Comparison of ENCODE assay signal across 9 mouse cellular contexts in the genomic region with DNA sequence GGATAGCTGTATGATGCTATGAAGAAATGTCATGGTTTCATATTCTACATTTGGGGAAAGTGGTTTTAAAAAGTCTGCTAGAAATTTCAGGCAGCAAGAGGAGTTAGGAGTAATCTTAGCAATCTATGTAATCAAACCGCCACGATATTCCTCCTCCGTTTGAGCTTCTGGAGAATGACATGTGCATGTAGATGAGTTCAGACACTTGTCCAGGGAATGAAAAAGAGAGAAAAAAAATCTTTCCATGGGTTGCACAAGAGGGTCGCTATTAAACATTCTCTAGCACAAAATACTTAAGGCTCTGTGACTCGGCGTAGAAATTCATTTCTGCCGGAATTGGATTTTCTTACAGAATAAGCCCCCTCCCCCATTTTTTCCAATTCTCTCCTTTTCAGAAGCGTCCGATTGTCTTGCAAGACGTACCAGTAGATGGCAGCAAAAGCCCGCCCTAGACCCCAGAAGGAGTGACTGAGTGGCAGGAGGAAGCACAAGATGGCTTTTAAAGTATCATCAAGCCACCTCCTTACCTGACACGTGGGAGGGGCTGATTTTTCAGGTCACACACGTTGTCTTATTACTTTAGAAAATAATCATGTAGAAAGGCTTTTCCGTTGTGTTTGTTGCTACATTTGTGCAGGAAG.
DNase-seq lines count a peak whose midpoint lies in the region; TF ChIP-seq lines count a peak whose summit lies in the region.
"Had no signal": no experiment of that assay in that cellular context is flagged by ENCODE, and none has a peak within 500 bp of the region (broad histone marks: within the 10 kb centered on the region; RNA-seq: fewer than 3 reads in every experiment).

No protein-coding gene starts in this region.

- DNase-seq in A20 (ENCODE audit: low read depth, low spot score) (peak; percentile 59), R1 (ENCODE audit: low read depth, low spot score) (peak; percentile 76)
- DNase-seq in cerebellum, postnatal 10 days = peak; percentile 93 to 94
- peak; percentile 61 to 72 for DNase-seq in frontal cortex, postnatal 14 days (ENCODE audit: low spot score in 2 of 2)
- peak; percentile 51 to 81 for DNase-seq in kidney, postnatal 36 days
- peak; percentile 37 for DNase-seq in lung, adult 2 months
- DNase-seq in ovary, adult 18-20 months (ENCODE audit: low spot score) = peak; percentile 6
- DNase-seq in thymus, adult 2 months = peak; percentile 39

- no peak overlapping the region for H3K4me3 ChIP-seq in lung, adult 2 months (replicated peaks; ENCODE audit: extremely low read depth, low read depth, low read length)
- H3K4me3 ChIP-seq in thymus, adult 2 months (ENCODE audit: control insufficient read depth, insufficient read depth, low read length) = no peak overlapping the region
- H3K4me3 ChIP-seq: heart, embryonic 13.5 days had no signal

- H3K36me3 ChIP-seq in thymus, adult 2 months (ENCODE audit: control insufficient read depth, insufficient read depth, low read length) = no peaks in the 10 kb centered on the region
- H3K36me3 ChIP-seq: heart, embryonic 13.5 days had no signal

- no peaks in the 10 kb centered on the region for H3K4me1 ChIP-seq in lung, adult 2 months (ENCODE audit: control insufficient read depth, insufficient read depth, low read length)
- no peaks in the 10 kb centered on the region for H3K4me1 ChIP-seq in thymus, adult 2 months (replicated peaks; ENCODE audit: control insufficient read depth, insufficient read depth, low read length)
- H3K4me1 ChIP-seq: heart, embryonic 13.5 days had no signal

- peak; percentile 29; the same call in 1 of the 2 replicates for TF ChIP-seq CTCF in lung, adult 2 months (IDR thresholded peaks at IDR 0.05; ENCODE audit: insufficient read depth, low read length)
- TF ChIP-seq CTCF in thymus, adult 2 months (IDR thresholded peaks at IDR 0.05; ENCODE audit: borderline replicate concordance, control insufficient read depth, extremely low read depth, insufficient read depth, low read length, poor library complexity) = no peak

- H3K27me3 ChIP-seq in thymus, adult 2 months (ENCODE audit: control insufficient read depth, insufficient read depth, low read length) = no peaks in the 10 kb centered on the region
- H3K27me3 ChIP-seq: heart, embryonic 13.5 days had no signal

- WGBS in lung, adult 2 months = 18% methylated on average over 14 of the region's 14 CpGs
- WGBS in thymus, adult 2 months = 33% methylated on average over 14 of the region's 14 CpGs

- H3K27ac ChIP-seq in thymus, adult 2 months (ENCODE audit: control insufficient read depth, insufficient read depth, low read length) = no peak overlapping the region
- H3K27ac ChIP-seq: heart, embryonic 13.5 days had no signal

- TF ChIP-seq POLR2A in lung, adult 2 months (IDR thresholded peaks at IDR 0.05; ENCODE audit: borderline replicate concordance, extremely low read depth, low read depth, low read length) = no peak
- TF ChIP-seq POLR2A in thymus, adult 2 months (IDR thresholded peaks at IDR 0.05; ENCODE audit: control insufficient read depth, extremely low read depth, insufficient read depth, low read length, poor library complexity) = no peak

Comparison
In these comparisons a context has a peak if more than half of its experiments do, and no peak if none do; other contexts are left out.
1. DNase-seq: peak in every context shown above with its lines; median percentile 94 in cerebellum, postnatal 10 days; 76 in R1; 66 in frontal cortex, postnatal 14 days; 66 in kidney, postnatal 36 days; 59 in A20; 39 in thymus, adult 2 months; 37 in lung, adult 2 months; 6 in ovary, adult 18-20 months.